Mouse (Mus musculus): ENCODE results near the gene Rfx8. TPM values are rescaled to one million over a fixed set of nuclear protein-coding genes. Genes with fewer than 3 reads are reported as not detected.

Rfx8 gene
- polyA plus RNA-seq, 1 experiment from 2014 or later: 0.42 TPM

GRCm38 (mm10) chr1:39636660-39637059 lies 84.1 kb downstream of the Rfx8 start:
- no peaks in the 10 kb centered on the region for H3K36me3 ChIP-seq
- H3K9me3 ChIP-seq: no peaks in the 10 kb centered on the region
- no peak overlapping the region for H3K4me3 ChIP-seq
- H3K4me2 ChIP-seq (replicated peaks): no peak overlapping the region
- 6% methylated on average over 5 of the region's 5 CpGs for WGBS
- ATAC-seq (ENCODE audit: low FRiP score, low read depth): peak; percentile 60; the same call in 1 of the 2 replicates
- H3K27ac ChIP-seq (replicated peaks): no peak overlapping the region
- H3K4me1 ChIP-seq: 0 out of 2 replicates have a peak, but pooled peaks cover 10% of the 10 kb centered on the region
- H3K27me3 ChIP-seq: no peaks in the 10 kb centered on the region
- H3K9ac ChIP-seq (replicated peaks): no peak overlapping the region

- Histone ChIP-seq H3K9me3 (no peaks in the 10 kb centered on the region), H3K36me3 (no peaks in the 10 kb centered on the region), H3K4me3 (no peak overlapping the region), H3K4me1 (0 out of 2 replicates have a peak, but pooled peaks cover 10% of the 10 kb centered on the region), H3K9ac (replicated peaks) (no peak overlapping the region), H3K27ac (replicated peaks) (no peak overlapping the region), H3K4me2 (replicated peaks) (no peak overlapping the region), H3K27me3 (no peaks in the 10 kb centered on the region)
- 20% methylated on average over 5 of the region's 5 CpGs for WGBS
- no peak for ATAC-seq (ENCODE audit: low FRiP score, low read depth)
These were observed 84.6 kb downstream of the Rfx8 start for GRCm38 (mm10) chr1:39636196-39636595.

- Histone ChIP-seq H3K27me3 (no peaks in the 10 kb centered on the region), H3K4me3 (no peak overlapping the region), H3K4me1 (no peaks in the 10 kb centered on the region), H3K4me2 (replicated peaks) (no peak overlapping the region), H3K9ac (replicated peaks) (no peak overlapping the region), H3K9me3 (no peaks in the 10 kb centered on the region), H3K36me3 (no peaks in the 10 kb centered on the region), H3K27ac (replicated peaks) (no peak overlapping the region)
- WGBS: 86% methylated on average over 9 of the region's 9 CpGs
- no peak for ATAC-seq (ENCODE audit: low FRiP score, low read depth)
These were observed 92.2 kb downstream of the Rfx8 start for GRCm38 (mm10) chr1:39628606-39629005.

GRCm38 (mm10) chr1:39625491-39625890 lies 95.3 kb downstream of the Rfx8 start:
- Histone ChIP-seq H3K27me3 (no peaks in the 10 kb centered on the region), H3K9ac (replicated peaks) (no peak overlapping the region), H3K4me1 (no peaks in the 10 kb centered on the region), H3K4me3 (no peak overlapping the region), H3K4me2 (replicated peaks) (no peak overlapping the region), H3K36me3 (no peaks in the 10 kb centered on the region), H3K9me3 (no peaks in the 10 kb centered on the region), H3K27ac (replicated peaks) (no peak overlapping the region)
- WGBS: 68% methylated on average over 3 of the region's 3 CpGs
- ATAC-seq (ENCODE audit: low FRiP score, low read depth): no peak

GRCm38 (mm10) chr1:39623729-39624128 lies 97.1 kb downstream of the Rfx8 start:
- H3K27me3 ChIP-seq: no peaks in the 10 kb centered on the region
- no peaks in the 10 kb centered on the region for H3K4me1 ChIP-seq
- H3K4me3 ChIP-seq: no peak overlapping the region
- no peak overlapping the region for H3K9ac ChIP-seq (replicated peaks)
- no peaks in the 10 kb centered on the region for H3K9me3 ChIP-seq
- no peaks in the 10 kb centered on the region for H3K36me3 ChIP-seq
- no peak for ATAC-seq (ENCODE audit: low FRiP score, low read depth)
- no peak overlapping the region for H3K27ac ChIP-seq (replicated peaks)
- 53% methylated on average over 1 of the region's 1 CpGs for WGBS
- H3K4me2 ChIP-seq (replicated peaks): no peak overlapping the region

- H3K4me3 ChIP-seq: no peak overlapping the region
- WGBS: 89% methylated on average over 5 of the region's 5 CpGs
- H3K36me3 ChIP-seq: no peaks in the 10 kb centered on the region
- H3K9ac ChIP-seq (replicated peaks): no peak overlapping the region
- no peak overlapping the region for H3K4me2 ChIP-seq (replicated peaks)
- no peaks in the 10 kb centered on the region for H3K27me3 ChIP-seq
- no peak for ATAC-seq (ENCODE audit: low FRiP score, low read depth)
- no peaks in the 10 kb centered on the region for H3K9me3 ChIP-seq
- H3K27ac ChIP-seq (replicated peaks): no peak overlapping the region
- no peaks in the 10 kb centered on the region for H3K4me1 ChIP-seq
These were observed 97.7 kb downstream of the Rfx8 start for GRCm38 (mm10) chr1:39623106-39623505.

- H3K9me3 ChIP-seq: no peaks in the 10 kb centered on the region
- no peak overlapping the region for H3K27ac ChIP-seq (replicated peaks)
- H3K9ac ChIP-seq (replicated peaks): no peak overlapping the region
- no peak overlapping the region for H3K4me2 ChIP-seq (replicated peaks)
- H3K36me3 ChIP-seq: no peaks in the 10 kb centered on the region
- WGBS: 37% methylated on average over 8 of the region's 8 CpGs
- no peaks in the 10 kb centered on the region for H3K4me1 ChIP-seq
- no peak overlapping the region for H3K4me3 ChIP-seq
- ATAC-seq (ENCODE audit: low FRiP score, low read depth): no peak
- H3K27me3 ChIP-seq: no peaks in the 10 kb centered on the region
These were observed 102.3 kb downstream of the Rfx8 start for GRCm38 (mm10) chr1:39618524-39618923.

GRCm38 (mm10) chr1:39615526-39615925 lies 105.3 kb downstream of the Rfx8 start:
- H3K36me3 ChIP-seq: no peaks in the 10 kb centered on the region
- H3K4me2 ChIP-seq (replicated peaks): no peak overlapping the region
- 76% methylated on average over 6 of the region's 6 CpGs for WGBS
- H3K9ac ChIP-seq (replicated peaks): no peak overlapping the region
- no peak overlapping the region for H3K4me3 ChIP-seq
- no peaks in the 10 kb centered on the region for H3K27me3 ChIP-seq
- no peak for ATAC-seq (ENCODE audit: low FRiP score, low read depth)
- 0 out of 2 replicates have a peak, but pooled peaks cover 2% of the 10 kb centered on the region for H3K4me1 ChIP-seq
- H3K27ac ChIP-seq (replicated peaks): no peak overlapping the region
- H3K9me3 ChIP-seq: no peaks in the 10 kb centered on the region

Other genes starting within 250 kb of the Rfx8 start
- gene Tbc1d8, start 242.2 kb downstream of the Rfx8 start, polyA plus RNA-seq (2016; fragmentation: Nextera tagmentation; extraction: Ambion mirVana): 7.8 and 8.4 TPM in 2 replicates
- 24.7 and 28.0 TPM in 2 replicates for gene Cnot11, start 186.0 kb downstream of the Rfx8 start, polyA plus RNA-seq (2016; fragmentation: Nextera tagmentation; extraction: Ambion mirVana)
- gene Rnf149, start 143.6 kb downstream of the Rfx8 start, polyA plus RNA-seq (2016; fragmentation: Nextera tagmentation; extraction: Ambion mirVana): 28.2 and 30.7 TPM in 2 replicates
- 1.9 and 2.1 TPM in 2 replicates for gene Creg2, start 69.5 kb downstream of the Rfx8 start, polyA plus RNA-seq (2016; fragmentation: Nextera tagmentation; extraction: Ambion mirVana)
- gene Gm3646, start 84.3 kb upstream of the Rfx8 start, polyA plus RNA-seq (2016; fragmentation: Nextera tagmentation; extraction: Ambion mirVana): not detected in 2 replicates
- 68.8 and 71.5 TPM in 2 replicates for gene Map4k4, start 179.9 kb upstream of the Rfx8 start, polyA plus RNA-seq (2016; fragmentation: Nextera tagmentation; extraction: Ambion mirVana)